8 mouse cellular contexts compared by ENCODE assay signal in the genomic region with DNA sequence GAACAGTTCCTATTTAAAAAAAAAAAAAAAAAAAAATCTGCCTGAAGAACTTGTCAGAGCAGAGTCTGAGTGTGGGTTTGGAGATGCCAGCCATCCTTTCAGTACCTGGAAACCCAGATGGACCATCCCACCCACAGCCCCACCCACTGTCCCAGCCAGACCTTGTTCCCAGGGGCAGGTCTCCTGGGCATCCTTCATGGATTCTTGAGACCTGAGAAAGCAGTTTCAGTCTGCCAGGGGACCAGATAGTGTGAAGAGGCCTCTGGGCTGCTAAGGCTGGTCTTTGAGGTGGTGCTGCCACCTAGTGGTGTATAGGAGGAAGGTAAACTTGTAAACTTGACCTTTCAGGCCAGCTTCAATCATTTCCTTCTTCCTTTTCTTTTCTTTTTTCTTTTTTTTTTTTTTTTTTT. TPM values are rescaled to one million over a fixed set of nuclear protein-coding genes. Genes with fewer than 3 reads are reported as not detected.
DNase-seq lines count a peak whose midpoint lies in the region; ATAC-seq and TF ChIP-seq lines count a peak whose summit lies in the region.
"Had no signal": no experiment of that assay in that cellular context is flagged by ENCODE, and none has a peak within 500 bp of the region (broad histone marks: within the 10 kb centered on the region; RNA-seq: fewer than 3 reads in every experiment).

No protein-coding gene starts in this region.

- peaks cover 5% of the 10 kb centered on the region for H3K4me1 ChIP-seq in limb, embryonic 11.5 days (ENCODE audit: control insufficient read depth, insufficient read depth, low read length)
- H3K4me1 ChIP-seq in small intestine, adult 2 months (ENCODE audit: control insufficient read depth, insufficient read depth, insufficient read length, low read length): peaks cover 4% of the 10 kb centered on the region; the same call in 1 of the 2 replicates

- no peak overlapping the region for H3K27ac ChIP-seq in limb, embryonic 11.5 days (replicated peaks; ENCODE audit: low read depth, low read length)
- H3K27ac ChIP-seq in small intestine, adult 2 months (ENCODE audit: insufficient read depth, low read depth, low read length): no peak overlapping the region
- H3K27ac ChIP-seq: heart, embryonic 15.5 days had no signal

- intact Hi-C loops in heart, postnatal 14 days (cut with DNase I): loop anchor here (1.0 to 5.0 kb wide), 2 partner anchors 51 to 102 kb away; no protein-coding TSS in a partner anchor

- H3K9ac ChIP-seq in limb, embryonic 11.5 days (ENCODE audit: low read length): no peak overlapping the region
- H3K9ac ChIP-seq: heart, embryonic 15.5 days had no signal

- TF ChIP-seq CTCF in small intestine, adult 2 months (IDR thresholded peaks at IDR 0.05; ENCODE audit: extremely low read depth, insufficient read length, insufficient replicate concordance, low read depth, low read length): peak; percentile 73; the same call in 1 of the 2 replicates

- H3K36me3 ChIP-seq in limb, embryonic 11.5 days (ENCODE audit: control insufficient read depth, insufficient read depth, low read length): no peaks in the 10 kb centered on the region
- 0 out of 2 replicates have a peak, but pooled peaks cover 3% of the 10 kb centered on the region for H3K36me3 ChIP-seq in small intestine, adult 2 months (ENCODE audit: control insufficient read depth, insufficient read depth, low read length)
- H3K36me3 ChIP-seq: heart, embryonic 15.5 days had no signal

- no peak; the same call in 1 of the 2 replicates for ATAC-seq in limb, embryonic 11.5 days (ENCODE audit: insufficient number of reproducible peaks, low FRiP score, low TSS enrichment, low read depth)

- H3K4me2 ChIP-seq in limb, embryonic 11.5 days (ENCODE audit: low read depth, severe bottlenecking): no peak overlapping the region
- H3K4me2 ChIP-seq: heart, embryonic 15.5 days had no signal

- H3K9me3 ChIP-seq in limb, embryonic 11.5 days (ENCODE audit: control insufficient read depth, low read length): no peaks in the 10 kb centered on the region
- H3K9me3 ChIP-seq: heart, embryonic 15.5 days had no signal

- TF ChIP-seq POLR2A in small intestine, adult 2 months (IDR thresholded peaks at IDR 0.05; ENCODE audit: low read depth, low read length): no peak

- no peaks in the 10 kb centered on the region for H3K27me3 ChIP-seq in limb, embryonic 11.5 days (ENCODE audit: control insufficient read depth, insufficient read depth, low read length)
- no peaks in the 10 kb centered on the region for H3K27me3 ChIP-seq in small intestine, adult 2 months (ENCODE audit: control insufficient read depth, insufficient read depth, low read length)
- H3K27me3 ChIP-seq: heart, embryonic 15.5 days had no signal

- peak; percentile 46 for DNase-seq in ovary, postnatal 14 days (ENCODE audit: low spot score)
- no peak for DNase-seq in ovary, postnatal 36 days (ENCODE audit: low spot score)
- peak; percentile 76 for DNase-seq in T-cell, adult 2 months (ENCODE audit: low spot score)
- DNase-seq in embryo, embryonic 10.5 days (ENCODE audit: low spot score): peak; percentile 86
- peak; percentile 66 to 69 for DNase-seq in heart, postnatal 14 days
- DNase-seq in limb, embryonic 11.5 days (ENCODE audit: low spot score): peak; percentile 62

- H3K4me3 ChIP-seq in limb, embryonic 11.5 days (ENCODE audit: low read depth, low read length): no peak overlapping the region
- H3K4me3 ChIP-seq in small intestine, adult 2 months (ENCODE audit: low read depth, low read length): no peak overlapping the region
- H3K4me3 ChIP-seq: heart, embryonic 15.5 days had no signal

RNA-seq across cellular contexts. Expression of a gene that starts 3.8 kb away (rescaled TPM):
- total RNA-seq in heart, postnatal 14 days (2021): 10 to 100 TPM; 54.1 to 59.4 TPM
- 15.4 and 16.6 TPM in 2 replicates for polyA plus RNA-seq in limb, embryonic 11.5 days (2014; fragmentation: Nextera tagmentation; extraction: Ambion mirVana)
- 64.0 and 128 TPM in 2 replicates for polyA plus RNA-seq in small intestine, adult 2 months (2012; rRNA removed)

RNA-seq across cellular contexts. Expression of a gene that starts 26.8 kb away (rescaled TPM):
- 1 to 10 TPM; 1.0 to 1.4 TPM for total RNA-seq in heart, postnatal 14 days (2021)
- 5.6 and 7.5 TPM in 2 replicates for polyA plus RNA-seq in limb, embryonic 11.5 days (2014; fragmentation: Nextera tagmentation; extraction: Ambion mirVana)
- polyA plus RNA-seq in small intestine, adult 2 months (2012; rRNA removed): 1.1 and 1.8 TPM in 2 replicates

RNA-seq across cellular contexts. Expression of a gene that starts 40.8 kb away (rescaled TPM):
- total RNA-seq in heart, postnatal 14 days (2021): 1 to 10 TPM; 7.2 to 9.9 TPM
- 4.2 and 4.4 TPM in 2 replicates for polyA plus RNA-seq in limb, embryonic 11.5 days (2014; fragmentation: Nextera tagmentation; extraction: Ambion mirVana)
- 72.2 and 105 TPM in 2 replicates for polyA plus RNA-seq in small intestine, adult 2 months (2012; rRNA removed)

Comparison
In these comparisons a context has a peak if more than half of its experiments do, and no peak if none do; other contexts are left out.
1. RNA of a gene that starts 40.8 kb away (polyA plus RNA-seq): 72.2 to 105 TPM in small intestine, adult 2 months; 4.2 to 4.4 TPM in limb, embryonic 11.5 days; every median in the first group is over 10 times any median in the second.